Comparison of ENCODE assay signal across 28 mouse cellular contexts in the genomic region with DNA sequence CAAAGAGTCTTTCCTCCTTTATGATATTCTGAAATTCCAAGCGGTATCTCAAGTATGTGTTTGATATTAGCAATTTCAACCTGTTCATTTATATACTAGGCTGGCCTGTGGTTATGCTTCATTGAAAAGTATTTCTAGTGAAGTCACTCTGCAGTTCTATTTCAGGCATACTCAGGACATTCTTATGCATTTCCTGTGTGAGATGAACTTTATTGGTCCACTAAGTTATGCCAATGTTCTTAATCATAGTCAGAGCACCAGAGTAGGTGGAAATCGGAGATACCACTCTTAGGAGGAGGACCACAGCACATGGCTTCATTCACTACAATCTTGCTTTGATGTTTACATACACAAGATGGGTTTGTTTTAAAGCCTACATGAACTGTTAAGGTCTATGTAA.
"Had no signal": no experiment of that assay in that cellular context is flagged by ENCODE, and none has a peak within 500 bp of the region (broad histone marks: within the 10 kb centered on the region; RNA-seq: fewer than 3 reads in every experiment).

No protein-coding gene starts in this region.

- DNase-seq: cerebellum, adult 2 months; cerebellum, adult 8-10 months; cerebellum, adult 9-10 months; cerebellum, adult 9-11 months; cerebellum, postnatal 10 days; cerebellum, postnatal 14 days; cerebellum, postnatal 25 days; cerebellum, postnatal 36 days; embryo, embryonic 11 days; forebrain, postnatal 0 days; gastrocnemius, adult 2 months; gastrocnemius, postnatal 10 days; gastrocnemius, postnatal 14 days; gastrocnemius, postnatal 25 days; gastrocnemius, postnatal 36 days; heart, adult 11 months; heart, adult 18-20 months; heart, adult 2 months had no signal

- H3K9me3 ChIP-seq: embryonic facial prominence, embryonic 10.5 days; embryonic facial prominence, embryonic 12.5 days; embryonic facial prominence, embryonic 13.5 days; embryonic facial prominence, embryonic 15.5 days; forebrain, embryonic 10.5 days; forebrain, embryonic 13.5 days; forebrain, embryonic 15.5 days had no signal

- H3K36me3 ChIP-seq: embryonic facial prominence, embryonic 10.5 days; embryonic facial prominence, embryonic 12.5 days; embryonic facial prominence, embryonic 13.5 days; embryonic facial prominence, embryonic 15.5 days; forebrain, embryonic 10.5 days; forebrain, embryonic 15.5 days had no signal

- H3K9ac ChIP-seq: embryonic facial prominence, embryonic 12.5 days; embryonic facial prominence, embryonic 13.5 days; embryonic facial prominence, embryonic 15.5 days; forebrain, embryonic 13.5 days; forebrain, embryonic 15.5 days; forebrain, postnatal 0 days had no signal

- ATAC-seq: forebrain, embryonic 13.5 days; forebrain, embryonic 14.5 days; forebrain, embryonic 15.5 days; forebrain, embryonic 16.5 days; forebrain, postnatal 0 days had no signal

- H3K4me1 ChIP-seq: embryonic facial prominence, embryonic 12.5 days; embryonic facial prominence, embryonic 15.5 days; forebrain, embryonic 10.5 days; forebrain, embryonic 13.5 days; forebrain, embryonic 15.5 days had no signal

- H3K27ac ChIP-seq: embryonic facial prominence, embryonic 10.5 days; embryonic facial prominence, embryonic 12.5 days; embryonic facial prominence, embryonic 13.5 days; embryonic facial prominence, embryonic 15.5 days; forebrain, embryonic 10.5 days; forebrain, embryonic 13.5 days; forebrain, embryonic 15.5 days; gastrocnemius, adult 2 months; heart, adult 2 months had no signal

- H3K4me3 ChIP-seq: embryonic facial prominence, embryonic 10.5 days; embryonic facial prominence, embryonic 12.5 days; embryonic facial prominence, embryonic 13.5 days; embryonic facial prominence, embryonic 15.5 days; erythroblast, embryonic 14.5 days; forebrain, embryonic 10.5 days; forebrain, embryonic 13.5 days; forebrain, embryonic 15.5 days; gastrocnemius, adult 2 months; heart, adult 2 months had no signal

- H3K27me3 ChIP-seq: embryonic facial prominence, embryonic 12.5 days; embryonic facial prominence, embryonic 13.5 days; embryonic facial prominence, embryonic 15.5 days; forebrain, embryonic 13.5 days; forebrain, embryonic 15.5 days had no signal

- H3K4me2 ChIP-seq: embryonic facial prominence, embryonic 12.5 days; embryonic facial prominence, embryonic 13.5 days; embryonic facial prominence, embryonic 15.5 days; forebrain, embryonic 13.5 days; forebrain, embryonic 15.5 days had no signal
